Mouse (Mus musculus) heart, embryonic 14.5 days (tissue): ENCODE measurements around the gene Mtmr11. TPM values are rescaled to one million over a fixed set of nuclear protein-coding genes. Genes with fewer than 3 reads are reported as not detected.

ENCODE experiments used
- ATAC-seq: fragments of 200-750 bp; cut with Nextera tagmentation; 2 replicates; pipeline ENCODE4 v1.8.0; 2017; ENCODE audit warnings: low read depth, moderate TSS enrichment; ENCODE audit not compliant: insufficient number of reproducible peaks, insufficient read depth, low FRiP score
- H3K27ac ChIP-seq, 2 experiments: fragments of 200-500 bp in 1 of 2; fragments of 300-500 bp in 1 of 2; sonication (generic) in 1 of 2; replicated peaks in 1 of 2; 2 replicates each; pipeline ENCODE4 v1.5.1; 2012 to 2014; ENCODE audit warnings: low read depth in 2 of 2, low read length in 2 of 2, control low read depth in 1 of 2, mild to moderate bottlenecking in 1 of 2, mixed read lengths in 1 of 2; ENCODE audit not compliant: control insufficient read depth in 1 of 2, insufficient read depth in 1 of 2
- H3K27me3 ChIP-seq: fragments of 300-500 bp; sonication (generic); 2 replicates; pipeline ENCODE4 v1.6.1; 2014; ENCODE audit warnings: mild to moderate bottlenecking, low read length, control low read depth; ENCODE audit not compliant: control insufficient read depth, insufficient read depth
- H3K36me3 ChIP-seq: fragments of 300-500 bp; sonication (generic); 2 replicates; pipeline ENCODE4 v1.6.1; 2014; ENCODE audit warnings: mild to moderate bottlenecking, control low read depth, low read length, mixed read lengths; ENCODE audit not compliant: control insufficient read depth, insufficient read depth
- H3K4me1 ChIP-seq, 2 experiments: fragments of 200-500 bp in 1 of 2; fragments of 300-500 bp in 1 of 2; sonication (generic) in 1 of 2; 2 replicates each; pipeline ENCODE4 v1.6.1; 2012 to 2014; ENCODE audit warnings: low read length in 2 of 2, control low read depth in 1 of 2, mixed read lengths in 1 of 2; ENCODE audit not compliant: control insufficient read depth in 2 of 2, insufficient read depth in 2 of 2
- H3K4me2 ChIP-seq: fragments of 300-500 bp; sonication (generic); 2 replicates; pipeline ENCODE4 v1.6.1; 2014; ENCODE audit warnings: mild to moderate bottlenecking, low read length
- H3K4me3 ChIP-seq, 2 experiments: fragments of 200-500 bp in 1 of 2; fragments of 300-500 bp in 1 of 2; sonication (generic) in 1 of 2; 2 replicates each; pipeline ENCODE4 v1.5.1; 2012 to 2014; ENCODE audit warnings: low read length in 2 of 2, mild to moderate bottlenecking in 2 of 2, control low read depth in 1 of 2, low read depth in 1 of 2, moderate library complexity in 1 of 2; ENCODE audit not compliant: control insufficient read depth in 1 of 2, insufficient read depth in 1 of 2
- H3K9ac ChIP-seq: fragments of 300-500 bp; sonication (generic); 2 replicates; pipeline ENCODE4 v1.6.1; 2014; ENCODE audit warnings: mild to moderate bottlenecking, low read length
- H3K9me3 ChIP-seq: fragments of 300-500 bp; sonication (generic); 2 replicates; pipeline ENCODE4 v1.6.1; 2016; ENCODE audit warnings: low read length, control low read depth; ENCODE audit not compliant: control insufficient read depth
- WGBS: fragments of 180-500 bp; shearing (Covaris S2); extraction: QIAGEN DNeasy Blood & Tissue Kit; methylation state at CpG from one replicate; pipeline ENCODE4 v1.1.7; 2014; 5-methylcytosine and 5-hydroxymethylcytosine counted together
- polyA plus RNA-seq: library from polyadenylated mRNA; unstranded; fragments of >200 nt; fragmentation: Nextera tagmentation; extraction: Ambion mirVana; gene quantifications from 2 replicates; pipeline ENCODE4 v1.2.1, GENCODE M21; 2014

Mtmr11 gene
- polyA plus RNA-seq, 1 experiment from 2014 or later: 7.9 TPM

DNA sequence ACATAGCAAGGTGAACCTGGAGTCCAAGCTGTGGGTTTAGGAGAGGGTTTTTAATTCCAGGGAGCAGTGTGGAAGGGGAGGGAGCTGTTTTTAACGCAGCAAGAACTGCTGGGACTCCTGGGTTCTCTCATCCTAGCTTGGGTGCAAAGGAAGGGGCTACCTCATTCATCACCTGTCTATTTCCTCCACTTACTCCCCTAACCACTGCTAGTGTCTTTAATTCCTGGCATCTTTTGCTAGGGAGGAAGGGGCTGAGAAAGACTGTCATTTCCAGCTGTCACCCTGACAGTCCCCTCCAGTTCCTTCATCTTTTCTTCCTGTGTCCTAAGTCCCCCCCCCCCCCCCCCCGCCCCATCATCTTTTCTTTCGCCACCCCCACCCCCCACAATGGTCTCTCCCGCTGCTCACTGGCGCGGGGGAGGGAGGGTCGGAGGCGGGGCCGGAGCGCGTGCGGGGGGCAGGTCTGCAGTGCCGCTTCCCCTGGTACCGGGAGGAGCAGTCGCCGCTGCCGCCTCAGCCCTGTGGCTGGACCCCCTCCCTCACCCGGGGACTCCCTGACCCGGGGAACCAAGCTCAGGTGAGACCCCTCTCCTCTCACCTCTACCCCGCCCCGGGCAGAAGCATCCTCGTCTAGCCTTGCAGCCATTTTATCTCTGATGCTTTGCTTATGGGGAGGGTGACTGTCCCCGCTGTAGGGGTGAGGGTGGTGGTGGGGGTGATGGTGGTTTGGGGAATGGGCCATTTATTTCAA, 19.1 kb downstream of the Mtmr11 start, which contains the start of gene Sv2a:
Gene Sv2a, plus strand, starts transcription at position 425 of the 751 bp plus-strand sequence.
- Histone ChIP-seq H3K27me3 (no peaks in the 10 kb centered on the region), H3K27ac (peak within 1 kb of the TSS; percentile 92 to 96), H3K9ac (peak within 1 kb of the TSS; percentile 84), H3K9me3 (no peaks in the 10 kb centered on the region), H3K4me2 (peak within 1 kb of the TSS; percentile 78), H3K4me1 (peaks cover 15 to 26% of the 10 kb centered on the region in 2 experiments), H3K36me3 (peaks cover 38% of the 10 kb centered on the region), H3K4me3 (peak within 1 kb of the TSS; percentile 69 to 90)
- peak; percentile 45; the same call in 1 of the 2 replicates for ATAC-seq
- WGBS: under 1% methylated on average over 18 of the region's 23 CpGs

DNA sequence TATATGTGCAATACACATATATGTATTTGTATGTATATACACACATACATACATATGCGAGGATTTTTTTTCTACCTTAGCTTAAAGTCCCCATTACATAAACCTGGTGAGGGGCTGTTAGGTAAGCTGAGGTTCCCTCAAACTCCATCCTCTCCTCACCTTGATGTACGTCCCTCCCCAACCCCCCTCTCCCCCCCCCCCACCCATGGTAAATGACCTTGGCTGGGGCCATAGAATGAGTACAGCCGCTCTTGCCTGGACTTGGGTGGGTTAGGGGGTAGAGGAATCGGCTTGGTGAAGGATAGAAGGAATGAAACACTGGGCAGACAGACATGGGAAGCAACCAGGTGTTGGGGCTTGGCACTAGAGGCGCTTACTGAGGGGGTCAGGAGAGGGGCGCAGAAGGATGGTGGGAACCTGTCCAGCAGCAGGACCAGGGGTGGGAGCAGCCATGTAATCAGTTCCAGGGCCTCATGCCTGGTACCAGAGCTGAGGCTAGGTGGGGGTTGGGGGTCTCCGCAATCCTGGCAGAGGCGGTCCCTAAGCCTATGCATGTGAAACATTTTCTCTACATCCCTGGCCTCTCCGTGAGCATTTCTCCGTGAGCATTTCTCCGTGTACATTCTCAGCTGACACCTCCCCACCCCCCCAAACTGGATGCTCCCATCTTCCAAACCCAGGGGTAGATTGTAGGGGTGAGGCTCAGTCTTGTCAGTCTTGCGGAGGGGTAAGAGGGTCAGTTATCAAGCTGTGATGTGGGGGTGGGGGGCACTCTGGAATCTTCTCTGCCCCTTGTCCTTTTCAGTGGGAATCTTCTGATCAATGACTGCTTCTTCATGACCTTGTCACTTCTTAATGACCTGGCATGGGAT, 19.9 kb downstream of the Mtmr11 start:
- Histone ChIP-seq H3K36me3 (peaks cover 35% of the 10 kb centered on the region), H3K9me3 (no peaks in the 10 kb centered on the region), H3K4me1 (peaks cover 15 to 26% of the 10 kb centered on the region in 2 experiments), H3K27ac (peak overlapping the region; percentile 92 to 96), H3K4me3 (peak overlapping the region; percentile 69 to 90), H3K27me3 (no peaks in the 10 kb centered on the region), H3K4me2 (peak overlapping the region; percentile 78), H3K9ac (peak overlapping the region; percentile 84)
- ATAC-seq: no peak
- 15% methylated on average over 12 of the region's 12 CpGs for WGBS

DNA sequence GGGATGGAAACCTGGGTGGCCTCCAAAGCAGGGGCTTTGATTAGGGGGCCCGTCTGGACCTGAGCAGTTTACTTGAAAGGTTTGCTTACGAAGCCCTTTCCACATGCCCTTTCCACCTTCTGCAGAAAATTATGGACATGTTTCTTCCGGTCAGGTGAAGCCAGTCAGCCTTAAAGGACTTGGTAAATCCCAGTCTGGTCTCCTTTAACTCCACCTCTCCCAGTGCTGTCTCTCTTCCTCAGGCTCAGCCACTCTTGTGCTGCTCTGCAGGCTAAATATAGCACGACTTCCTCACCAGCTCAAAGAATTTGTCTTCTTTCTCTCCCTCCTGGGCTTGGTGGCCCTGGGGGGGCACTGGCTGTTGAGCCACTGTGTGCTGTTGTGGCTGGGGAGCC, 20.6 kb downstream of the Mtmr11 start:
- peaks cover 35% of the 10 kb centered on the region for H3K36me3 ChIP-seq
- peak overlapping the region; percentile 92 to 96 for H3K27ac ChIP-seq
- peak overlapping the region; percentile 78 for H3K4me2 ChIP-seq
- H3K9ac ChIP-seq: peak overlapping the region; percentile 84
- H3K4me3 ChIP-seq: peak overlapping the region; percentile 69 to 90
- peak; percentile 63 for ATAC-seq
- H3K9me3 ChIP-seq: no peaks in the 10 kb centered on the region
- peaks cover 15 to 26% of the 10 kb centered on the region in 2 experiments for H3K4me1 ChIP-seq
- WGBS: 6% methylated on average over 4 of the region's 4 CpGs
- no peaks in the 10 kb centered on the region for H3K27me3 ChIP-seq

DNA sequence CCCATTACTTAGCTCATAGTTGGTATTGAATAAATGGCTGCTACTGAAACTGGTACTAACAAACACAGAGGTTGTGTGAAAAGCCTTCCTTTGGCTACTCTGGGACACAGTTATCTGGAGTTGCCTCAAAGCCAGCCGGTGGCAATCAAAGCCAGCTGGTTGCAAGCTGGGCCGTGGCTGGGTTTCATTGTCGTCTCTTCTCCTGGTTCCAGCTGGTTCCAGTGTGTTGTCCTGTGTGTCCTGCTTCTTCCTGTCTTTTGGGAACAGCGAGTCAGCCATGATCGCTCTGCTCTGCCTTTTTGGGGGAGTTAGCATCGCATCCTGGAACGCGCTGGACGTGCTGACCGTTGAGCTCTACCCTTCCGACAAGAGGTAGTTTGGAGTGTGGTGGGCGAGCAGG, 31.2 kb downstream of the Mtmr11 start:
- Histone ChIP-seq H3K9me3 (no peaks in the 10 kb centered on the region), H3K27ac (no peak overlapping the region), H3K9ac (no peak overlapping the region), H3K36me3 (peaks cover 66% of the 10 kb centered on the region), H3K27me3 (no peaks in the 10 kb centered on the region), H3K4me1 (peaks cover 6 to 9% of the 10 kb centered on the region in 2 experiments), H3K4me3 (no peak overlapping the region), H3K4me2 (no peak overlapping the region)
- 55% methylated on average over 12 of the region's 12 CpGs for WGBS
- ATAC-seq: no peak

DNA sequence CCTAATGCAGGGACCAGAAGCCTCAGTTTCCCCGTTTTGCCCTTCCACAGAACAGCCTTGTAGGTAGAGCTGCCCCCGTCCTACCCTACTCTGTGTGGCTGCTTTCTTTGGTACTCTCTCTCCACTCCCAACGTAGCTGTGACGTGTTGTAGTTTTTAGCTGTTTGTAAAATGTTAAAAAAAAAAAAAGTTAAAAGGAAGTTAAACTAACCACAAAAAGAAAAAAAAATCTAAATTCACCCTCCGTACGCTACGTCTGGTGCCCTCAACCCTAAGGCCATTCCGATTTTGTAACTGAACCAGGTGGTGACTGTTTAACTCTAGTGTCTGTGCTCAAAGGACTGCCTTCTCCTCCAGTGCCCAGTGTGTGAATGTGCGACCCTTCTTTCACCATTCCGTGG, 33.2 kb downstream of the Mtmr11 start:
- Histone ChIP-seq H3K9me3 (no peaks in the 10 kb centered on the region), H3K9ac (no peak overlapping the region), H3K4me1 (peaks cover 7 to 11% of the 10 kb centered on the region in 2 experiments), H3K27me3 (no peaks in the 10 kb centered on the region), H3K27ac (no peak overlapping the region), H3K4me3 (no peak overlapping the region), H3K36me3 (peaks cover 48% of the 10 kb centered on the region), H3K4me2 (no peak overlapping the region)
- no peak for ATAC-seq
- WGBS: 90% methylated on average over 10 of the region's 10 CpGs

DNA sequence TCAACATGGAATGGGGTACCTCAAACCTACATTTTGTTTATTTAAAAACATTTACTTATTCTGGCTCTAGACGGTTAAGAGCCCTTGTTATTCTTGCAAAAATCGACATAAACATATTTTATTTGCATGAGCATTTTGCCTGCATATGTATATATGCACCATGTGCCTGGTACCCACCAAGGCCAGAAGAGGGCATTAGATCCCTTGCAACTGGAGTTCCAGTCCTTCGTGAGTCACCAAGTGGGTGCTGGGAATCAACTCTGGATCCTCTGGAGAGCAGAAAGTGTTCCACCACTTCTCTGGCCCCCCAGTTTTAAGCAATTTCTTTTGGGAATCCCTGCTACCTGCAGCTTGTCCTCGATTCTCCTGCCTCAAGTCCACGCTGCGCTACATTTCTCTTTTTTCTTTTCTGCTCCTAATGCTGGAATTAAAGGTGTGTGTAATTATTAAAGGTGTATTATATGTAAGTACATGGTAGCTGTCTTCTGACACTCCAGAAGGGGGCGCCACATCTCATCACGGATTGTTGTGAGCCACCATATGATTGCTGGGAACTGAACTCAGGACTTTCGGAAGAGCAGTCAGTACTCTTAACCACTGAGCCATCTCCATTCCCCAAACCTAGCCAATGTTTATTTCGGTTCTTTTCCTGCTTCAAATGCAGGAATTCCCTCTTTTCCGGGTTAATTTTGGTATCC, 34.0 kb downstream of the Mtmr11 start:
- H3K9ac ChIP-seq: no peak overlapping the region
- no peaks in the 10 kb centered on the region for H3K27me3 ChIP-seq
- ATAC-seq: no peak
- peaks cover 7 to 11% of the 10 kb centered on the region in 2 experiments for H3K4me1 ChIP-seq
- H3K4me2 ChIP-seq: no peak overlapping the region
- no peak overlapping the region for H3K4me3 ChIP-seq
- H3K36me3 ChIP-seq: peaks cover 40% of the 10 kb centered on the region
- 90% methylated on average over 11 of the region's 11 CpGs for whole genome bisulfite sequencing
- H3K9me3 ChIP-seq: no peaks in the 10 kb centered on the region
- H3K27ac ChIP-seq: no peak overlapping the region

DNA sequence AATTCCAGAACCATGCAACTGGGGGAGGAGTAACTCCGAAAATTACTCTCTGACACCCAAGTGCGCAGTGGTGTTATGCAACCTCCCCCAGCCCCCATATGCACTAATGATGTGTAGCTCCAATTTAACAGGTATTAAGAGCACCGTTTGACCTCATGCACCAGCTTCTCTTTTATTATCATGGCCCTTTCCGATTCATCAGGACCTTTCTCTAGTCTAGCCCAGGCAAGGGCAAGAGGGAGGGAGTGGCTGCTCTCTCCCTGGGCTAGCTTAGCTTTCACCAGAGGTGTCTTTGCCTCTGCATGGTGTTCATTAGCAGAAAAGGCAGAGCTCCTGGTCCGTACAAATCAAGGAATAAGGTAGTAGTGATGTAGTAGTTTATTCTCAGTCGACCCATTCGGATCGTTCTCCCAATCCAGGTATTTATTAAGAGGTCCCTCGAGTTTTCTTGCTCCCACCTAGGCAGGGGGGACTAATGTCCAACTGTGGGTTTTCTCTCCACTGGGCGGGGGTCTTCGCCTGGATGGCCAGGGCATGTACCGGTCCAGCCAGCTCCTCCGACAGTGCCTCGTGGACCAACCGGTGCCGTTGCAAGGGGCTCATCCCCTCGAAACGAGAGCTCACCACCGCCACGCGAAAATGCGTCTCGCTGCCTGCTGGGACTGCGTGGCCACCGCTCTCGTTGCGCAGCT, 34.8 kb downstream of the Mtmr11 start:
- WGBS: 20% methylated on average over 27 of the region's 27 CpGs
- no peaks in the 10 kb centered on the region for H3K9me3 ChIP-seq
- H3K27me3 ChIP-seq: no peaks in the 10 kb centered on the region
- peak overlapping the region; percentile 56 to 61 for H3K4me3 ChIP-seq
- peaks cover 32% of the 10 kb centered on the region for H3K36me3 ChIP-seq
- H3K27ac ChIP-seq: peak overlapping the region; percentile 76 to 90; a peak in 3 of 4 replicates
- peak overlapping the region; percentile 83 for H3K4me2 ChIP-seq
- no peak for ATAC-seq
- H3K4me1 ChIP-seq: peaks cover 7 to 11% of the 10 kb centered on the region in 2 experiments
- peak overlapping the region; percentile 80 for H3K9ac ChIP-seq
